Mouse (Mus musculus) midbrain, embryonic 11.5 days (tissue): ENCODE results near the gene Cacng8. TPM values are rescaled to one million over a fixed set of nuclear protein-coding genes. Genes with fewer than 3 reads are reported as not detected.

ENCODE experiments used
- ATAC-seq: fragments of 200-750 bp; cut with Nextera tagmentation; 2 replicates; pipeline ENCODE4 v1.8.0; 2017; ENCODE audit warnings: moderate TSS enrichment, moderate library complexity; ENCODE audit not compliant: low FRiP score
- DNase-seq: peaks from one replicate; pipeline ENCODE4 v3.0.0; 2015; ENCODE audit warnings: low spot score; ENCODE audit errors: missing footprints
- H3K27ac ChIP-seq: fragments of 300-500 bp; sonication (generic); 2 replicates; pipeline ENCODE4 v1.5.1; 2014; ENCODE audit warnings: low read depth, low read length
- H3K27me3 ChIP-seq: fragments of 300-500 bp; sonication (generic); 2 replicates; pipeline ENCODE4 v1.6.1; 2014; ENCODE audit warnings: mild to moderate bottlenecking, low read length, moderate library complexity, mixed read lengths; ENCODE audit not compliant: control insufficient read depth, insufficient read depth
- H3K36me3 ChIP-seq: fragments of 300-500 bp; sonication (generic); 2 replicates; pipeline ENCODE4 v1.6.1; 2014; ENCODE audit warnings: mild to moderate bottlenecking, low read length, moderate library complexity, mixed read lengths; ENCODE audit not compliant: control insufficient read depth, insufficient read depth
- H3K4me1 ChIP-seq: fragments of 300-500 bp; sonication (generic); 2 replicates; pipeline ENCODE4 v1.6.1; 2014; ENCODE audit warnings: low read length; ENCODE audit not compliant: control insufficient read depth, insufficient read depth
- H3K4me2 ChIP-seq: fragments of 300-500 bp; sonication (generic); 2 replicates; pipeline ENCODE4 v1.6.1; 2014; ENCODE audit warnings: mild to moderate bottlenecking, moderate library complexity
- H3K4me3 ChIP-seq: fragments of 300-500 bp; sonication (generic); 2 replicates; pipeline ENCODE4 v1.5.1; 2014; ENCODE audit warnings: low read depth, low read length
- H3K9ac ChIP-seq: fragments of 300-500 bp; sonication (generic); 2 replicates; pipeline ENCODE4 v1.6.1; 2014; ENCODE audit warnings: low read length
- H3K9me3 ChIP-seq: fragments of 300-500 bp; sonication (generic); 2 replicates; pipeline ENCODE4 v1.6.1; 2016; ENCODE audit warnings: low read length; ENCODE audit not compliant: control insufficient read depth
- WGBS: fragments of 180-500 bp; shearing (Covaris S2); extraction: QIAGEN DNeasy Blood & Tissue Kit; methylation state at CpG from one replicate; pipeline ENCODE4 v1.1.7; 2014; 5-methylcytosine and 5-hydroxymethylcytosine counted together
- polyA plus RNA-seq: library from polyadenylated mRNA; unstranded; fragments of >200 nt; fragmentation: Nextera tagmentation; extraction: Ambion mirVana; gene quantifications from 2 replicates; pipeline ENCODE4 v1.2.1, GENCODE M21; 2014

Gene Cacng8
- polyA plus RNA-seq, 1 experiment from 2014 or later = 4.7 TPM

GRCm38 (mm10) chr7:3415378-3415777 is 24.9 kb downstream of the Cacng8 start:
- Histone ChIP-seq H3K4me3 (peak overlapping the region; percentile 59), H3K27me3 (peaks cover 50% of the 10 kb centered on the region), H3K9ac (peak overlapping the region; percentile 64), H3K27ac (no peak overlapping the region), H3K4me1 (peaks cover 9% of the 10 kb centered on the region), H3K9me3 (no peaks in the 10 kb centered on the region), H3K4me2 (peak overlapping the region; percentile 99), H3K36me3 (no peaks in the 10 kb centered on the region)
- 1% methylated on average over 49 of the region's 60 CpGs for whole genome bisulfite sequencing
- ATAC-seq = peak; percentile 17; the same call in 1 of the 2 replicates
- no peak for DNase-seq

- Histone ChIP-seq H3K27me3 (peaks cover 52% of the 10 kb centered on the region), H3K36me3 (no peaks in the 10 kb centered on the region)
- ATAC-seq = no peak
Observed at GRCm38 (mm10) chr7:3419941-3420340, 29.5 kb downstream of the Cacng8 start.

GRCm38 (mm10) chr7:3420466-3420865 is 30.0 kb downstream of the Cacng8 start:
- 59% methylated on average over 5 of the region's 5 CpGs for WGBS
- ATAC-seq = no peak
- Histone ChIP-seq H3K4me3 (no peak overlapping the region), H3K4me1 (peaks cover 6% of the 10 kb centered on the region), H3K36me3 (no peaks in the 10 kb centered on the region), H3K27ac (no peak overlapping the region), H3K4me2 (no peak overlapping the region), H3K27me3 (peaks cover 49% of the 10 kb centered on the region), H3K9me3 (no peaks in the 10 kb centered on the region), H3K9ac (no peak overlapping the region)
- DNase-seq = no peak

More at GRCm38 (mm10) chr7:3419941-3420340, 29.5 kb downstream of the Cacng8 start:
- no peak for DNase-seq
- no peak overlapping the region for H3K4me2 ChIP-seq
- H3K9ac ChIP-seq = no peak overlapping the region
- peaks cover 9% of the 10 kb centered on the region for H3K4me1 ChIP-seq
- WGBS = 37% methylated on average over 6 of the region's 6 CpGs
- H3K9me3 ChIP-seq = no peaks in the 10 kb centered on the region
- no peak overlapping the region for H3K4me3 ChIP-seq
- no peak overlapping the region for H3K27ac ChIP-seq

- WGBS = 87% methylated on average over 3 of the region's 3 CpGs
- H3K27me3 ChIP-seq = peaks cover 40% of the 10 kb centered on the region
- ATAC-seq = no peak
Observed at GRCm38 (mm10) chr7:3421297-3421696, 30.8 kb downstream of the Cacng8 start.

GRCm38 (mm10) chr7:3422051-3422450 is 31.6 kb downstream of the Cacng8 start:
- no peak for ATAC-seq
- no peak overlapping the region for H3K9ac ChIP-seq
- H3K4me2 ChIP-seq = no peak overlapping the region
- H3K27ac ChIP-seq = no peak overlapping the region
- peaks cover 3% of the 10 kb centered on the region for H3K4me1 ChIP-seq
- peak; percentile 84 for DNase-seq
- H3K4me3 ChIP-seq = no peak overlapping the region
- no peaks in the 10 kb centered on the region for H3K36me3 ChIP-seq
- WGBS = 71% methylated on average over 7 of the region's 7 CpGs
- H3K9me3 ChIP-seq = no peaks in the 10 kb centered on the region
- H3K27me3 ChIP-seq = peaks cover 34% of the 10 kb centered on the region

More at GRCm38 (mm10) chr7:3421297-3421696, 30.8 kb downstream of the Cacng8 start:
- DNase-seq = no peak
- Histone ChIP-seq H3K9me3 (no peaks in the 10 kb centered on the region), H3K36me3 (no peaks in the 10 kb centered on the region), H3K27ac (no peak overlapping the region), H3K4me1 (peaks cover 3% of the 10 kb centered on the region), H3K4me3 (no peak overlapping the region), H3K9ac (no peak overlapping the region), H3K4me2 (no peak overlapping the region)

GRCm38 (mm10) chr7:3423430-3423829 is 32.9 kb downstream of the Cacng8 start:
- Histone ChIP-seq H3K4me1 (peaks cover 3% of the 10 kb centered on the region), H3K27ac (no peak overlapping the region), H3K27me3 (peaks cover 31% of the 10 kb centered on the region), H3K36me3 (no peaks in the 10 kb centered on the region), H3K4me3 (peak overlapping the region; percentile 15; the same call in 1 of the 2 replicates), H3K9ac (peak overlapping the region; percentile 44; the same call in 1 of the 2 replicates), H3K4me2 (peak overlapping the region; percentile 52), H3K9me3 (no peaks in the 10 kb centered on the region)
- WGBS = 2% methylated on average over 30 of the region's 30 CpGs
- DNase-seq = peak; percentile 86
- ATAC-seq = peak; percentile 68

- H3K4me3 ChIP-seq = peak within 1 kb of the TSS; percentile 15; the same call in 1 of the 2 replicates
- H3K36me3 ChIP-seq = no peaks in the 10 kb centered on the region
- H3K27ac ChIP-seq = no peak within 1 kb of the TSS
- H3K9ac ChIP-seq = peak within 1 kb of the TSS; percentile 44; the same call in 1 of the 2 replicates
- WGBS = 34% methylated on average over 4 of the region's 4 CpGs
- H3K4me2 ChIP-seq = peak within 1 kb of the TSS; percentile 52
- DNase-seq (no peak), ATAC-seq (peak; percentile 19)
- H3K27me3 ChIP-seq = peaks cover 31% of the 10 kb centered on the region
- H3K9me3 ChIP-seq = no peaks in the 10 kb centered on the region
- H3K4me1 ChIP-seq = peaks cover 3% of the 10 kb centered on the region
Observed at GRCm38 (mm10) chr7:3423895-3424294, 33.4 kb downstream of the Cacng8 start, which contains the start of gene Cacng6. Cacng6 (plus strand) TSS chr7:3424195.

GRCm38 (mm10) chr7:3425141-3425540 is 34.7 kb downstream of the Cacng8 start:
- H3K4me1 ChIP-seq = peaks cover 3% of the 10 kb centered on the region
- WGBS = 81% methylated on average over 5 of the region's 5 CpGs
- H3K4me2 ChIP-seq = no peak overlapping the region
- no peaks in the 10 kb centered on the region for H3K9me3 ChIP-seq
- no peaks in the 10 kb centered on the region for H3K36me3 ChIP-seq
- H3K27ac ChIP-seq = no peak overlapping the region
- DNase-seq (no peak), ATAC-seq (no peak)
- H3K9ac ChIP-seq = no peak overlapping the region
- H3K4me3 ChIP-seq = no peak overlapping the region
- peaks cover 31% of the 10 kb centered on the region for H3K27me3 ChIP-seq

- H3K4me3 ChIP-seq = no peak overlapping the region
- no peak overlapping the region for H3K27ac ChIP-seq
- H3K27me3 ChIP-seq = no peaks in the 10 kb centered on the region; the same call in 1 of the 2 replicates
- ATAC-seq (no peak), DNase-seq (no peak)
- H3K4me1 ChIP-seq = no peaks in the 10 kb centered on the region
- WGBS = 78% methylated on average over 6 of the region's 6 CpGs
- H3K36me3 ChIP-seq = no peaks in the 10 kb centered on the region
- H3K9ac ChIP-seq = no peak overlapping the region
- H3K4me2 ChIP-seq = no peak overlapping the region
- no peaks in the 10 kb centered on the region for H3K9me3 ChIP-seq
Observed at GRCm38 (mm10) chr7:3430161-3430560, 39.7 kb downstream of the Cacng8 start.
